Mouse (Mus musculus) T-helper 2 cell (primary cell): ENCODE data around the gene Crb1.
"Not testable (repeated sequence)": the region's sequence is repeated elsewhere in the genome, so short reads cannot be mapped to it uniquely, and the experiment has no call there.

Source experiments
- in situ Hi-C: fragments of 300-600 bp; cut with MboI, MseI; formaldehyde crosslinking; loops from one replicate; pipeline ENCODE4 v1.15.1; 2025; ENCODE audit warnings: high pct_unique_total_duplicates

Gene Crb1

DNA sequence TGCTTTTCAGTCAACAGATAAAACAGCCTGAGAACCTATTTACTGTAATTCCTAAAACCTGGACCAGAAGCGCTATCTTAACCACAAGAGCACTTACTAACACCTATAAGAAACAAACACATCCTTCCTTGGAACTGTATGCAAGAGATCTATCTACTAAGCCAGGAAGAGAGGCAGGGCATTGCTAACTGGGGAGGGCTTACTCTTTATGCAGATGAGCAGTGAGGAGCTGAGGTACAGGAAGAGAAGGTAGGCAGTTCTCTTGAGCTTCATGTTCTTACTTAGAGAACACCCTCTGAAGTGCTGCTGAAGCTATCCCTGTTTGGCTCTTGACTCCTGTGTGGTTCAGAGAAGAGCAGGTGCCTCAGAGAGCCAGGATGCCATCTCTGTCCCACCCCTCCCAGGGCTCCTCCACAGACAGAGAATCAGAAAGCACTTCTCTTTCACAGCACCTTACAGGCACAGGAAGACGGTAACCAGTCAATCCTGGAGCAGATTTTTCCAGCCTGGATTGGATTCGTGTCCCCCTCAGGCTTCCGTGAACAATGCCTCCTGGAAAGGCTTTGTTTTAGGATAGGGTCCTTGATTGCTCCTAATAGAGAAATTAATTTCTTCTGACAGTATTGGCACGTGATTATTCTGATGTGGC lies at the start of gene Crb1:
TSS of gene Crb1 (minus strand) at position 463 of the 649 bp plus-strand sequence.
- in situ Hi-C loops = no loop called here

DNA sequence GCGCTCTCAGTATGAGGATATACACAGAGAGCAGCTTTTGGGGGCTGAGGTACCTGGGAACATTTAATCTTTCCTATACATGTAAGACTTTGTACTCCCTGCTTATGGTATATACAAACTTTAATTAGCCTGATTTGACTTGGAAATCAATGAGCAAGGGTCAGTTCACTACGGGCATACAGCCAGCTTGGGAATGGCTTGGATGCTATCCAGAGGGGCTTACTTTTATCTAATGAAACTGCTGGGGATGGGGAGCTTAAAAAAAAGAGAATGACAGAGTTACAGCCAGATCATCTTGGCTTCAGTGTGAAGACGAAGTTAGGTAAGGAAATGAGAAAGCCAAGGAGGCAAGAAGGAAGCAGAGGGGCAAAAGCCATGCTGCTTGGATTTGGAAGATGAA lies 48.1 kb upstream of the Crb1 start:
- in situ Hi-C loops = loop anchor here (25.0 kb wide), 1 partner anchor 1338 kb away; no protein-coding TSS in a partner anchor

DNA sequence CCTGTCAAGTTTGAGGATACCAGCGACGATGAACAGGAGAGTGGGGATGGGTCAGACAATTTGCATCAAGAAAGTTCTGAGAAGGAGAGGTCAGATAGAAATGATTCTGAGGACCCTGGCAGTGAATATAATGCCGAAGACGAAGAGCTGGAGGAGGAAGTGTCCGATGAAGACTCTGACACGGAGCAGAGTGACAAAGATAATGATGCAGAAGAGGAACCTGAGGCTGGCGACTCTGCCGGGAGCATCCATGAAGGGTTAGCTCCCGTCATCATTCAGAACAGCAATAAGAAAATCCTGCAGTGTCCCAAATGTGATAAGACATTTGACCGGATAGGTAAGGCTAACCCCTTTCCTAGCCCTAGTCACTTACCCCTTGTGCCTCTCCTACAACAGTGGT lies 47.0 kb upstream of the Crb1 start:
- in situ Hi-C loops = no loop called here

DNA sequence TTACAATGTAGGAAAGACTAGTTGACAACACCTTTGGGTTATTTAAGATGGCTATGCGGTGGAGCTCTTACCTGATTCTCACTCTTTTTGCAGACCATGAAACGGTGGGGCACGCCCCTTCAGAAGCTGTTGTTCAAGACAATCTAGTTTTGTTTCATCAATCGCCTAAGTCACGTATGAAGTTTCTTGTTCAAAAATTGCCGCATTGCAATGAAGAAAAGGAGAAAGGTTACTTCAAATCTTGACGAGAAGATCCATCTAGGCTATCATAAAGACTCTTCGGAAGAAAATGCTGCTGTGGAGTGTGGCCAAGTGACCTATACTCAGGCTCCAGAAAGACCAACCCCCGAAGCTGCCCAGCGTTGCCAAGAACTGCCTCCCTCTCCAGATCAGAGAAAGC lies 46.0 kb upstream of the Crb1 start:
- in situ Hi-C loops = no loop called here

DNA sequence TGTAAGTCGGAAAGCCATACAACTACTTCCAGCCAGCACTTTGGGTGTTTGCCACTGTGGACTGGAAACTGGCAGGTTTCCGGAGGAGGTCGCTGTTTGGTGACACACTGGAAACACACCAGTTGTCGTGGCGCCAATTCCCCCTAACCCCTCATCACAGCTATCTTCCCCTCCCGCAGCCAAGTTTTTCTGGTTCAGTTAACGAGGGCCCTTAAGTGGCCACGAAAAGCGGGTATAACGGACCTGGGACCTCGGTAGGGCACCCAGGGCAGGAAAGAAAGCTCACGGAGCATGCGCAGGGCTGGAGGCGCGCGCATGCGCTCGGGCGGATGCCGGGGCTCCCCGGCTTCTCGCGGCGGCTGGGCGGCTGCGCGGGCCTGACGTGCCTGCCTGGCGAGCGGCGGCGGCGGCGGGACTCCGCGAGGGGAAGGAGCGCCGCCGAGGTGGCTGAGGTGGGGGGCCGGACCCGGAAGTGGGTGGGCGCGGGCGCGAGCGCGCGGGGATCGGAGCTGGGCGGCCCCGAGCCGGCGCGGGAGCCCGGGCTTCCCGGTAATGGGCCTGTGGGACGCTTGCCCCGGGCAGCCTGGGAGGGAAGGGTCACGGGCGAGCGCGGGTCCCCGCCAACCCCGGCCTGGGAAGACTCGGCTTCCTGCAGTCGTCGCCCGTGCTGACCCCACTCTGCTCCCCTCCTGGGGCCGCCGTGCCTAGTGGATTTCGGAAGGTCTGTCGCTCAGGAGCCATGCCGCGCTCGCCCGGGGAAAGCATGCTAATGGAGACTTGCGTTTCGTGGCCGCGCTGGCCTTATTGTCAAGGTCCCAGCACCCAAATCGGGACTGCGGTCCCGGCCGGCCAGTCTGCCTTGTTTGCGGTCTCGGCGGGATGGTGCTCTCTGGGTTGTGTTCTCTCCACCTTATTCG lies 45.2 kb upstream of the Crb1 start, which contains the start of gene Zbtb41:
TSS of gene Zbtb41 (plus strand) at position 414 of the 917 bp plus-strand sequence.
- in situ Hi-C loops = no loop called here

DNA sequence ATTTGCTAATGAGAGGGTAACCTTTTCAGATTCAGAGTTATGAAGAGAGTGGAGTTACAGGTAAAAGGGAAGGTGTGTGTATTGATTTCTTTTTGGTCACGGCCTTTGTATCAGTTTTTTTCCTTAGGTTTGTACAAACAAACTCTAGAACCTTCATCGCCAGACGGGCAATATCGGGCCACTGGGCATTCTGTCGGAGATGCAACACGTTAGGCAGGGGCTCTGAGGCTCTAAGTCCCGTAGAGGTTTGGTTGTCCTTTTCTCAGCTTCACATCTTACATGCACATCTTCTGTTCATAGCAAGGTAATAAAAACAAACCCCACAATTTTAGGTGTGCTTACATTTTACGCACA lies 44.6 kb upstream of the Crb1 start:
- in situ Hi-C loops = no loop called here

DNA sequence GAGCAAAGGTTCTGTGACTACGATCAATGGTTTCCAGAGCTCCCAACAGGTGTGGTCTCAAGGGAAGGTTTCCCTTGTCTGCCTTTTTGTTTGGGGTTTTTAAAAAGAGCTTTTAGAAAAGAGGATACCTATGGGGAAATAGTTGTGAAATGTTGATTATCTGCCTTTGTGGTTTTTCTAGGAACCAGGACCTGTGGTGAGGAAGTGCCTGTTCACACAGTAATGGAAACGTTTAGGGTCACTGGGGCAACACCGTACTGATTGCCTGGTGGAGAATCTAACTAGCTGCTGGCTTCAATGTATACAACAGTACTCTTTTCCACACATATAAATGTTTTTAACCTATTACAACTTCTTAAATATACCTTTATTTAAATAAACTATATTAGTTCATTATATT lies 36.6 kb upstream of the Crb1 start:
- in situ Hi-C loops = no loop called here

DNA sequence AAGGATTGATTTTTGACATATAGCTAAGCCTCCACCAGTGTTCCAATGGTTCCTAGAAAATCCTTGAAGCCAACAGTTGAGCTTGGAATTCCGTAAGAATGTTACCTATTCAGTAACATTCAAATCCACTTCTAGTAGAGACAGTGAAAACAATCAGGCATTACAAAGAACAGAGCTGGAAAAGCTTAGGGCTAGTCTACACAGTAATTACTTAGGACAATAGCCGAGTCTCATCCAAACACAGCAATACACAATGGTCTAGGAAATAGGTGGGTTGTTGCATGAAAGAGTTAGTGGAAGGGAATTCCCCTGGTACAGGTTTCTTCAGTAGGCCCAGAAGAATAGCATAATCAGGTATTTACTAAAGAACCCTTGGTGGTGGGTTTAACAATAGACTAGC lies 35.5 kb upstream of the Crb1 start:
- in situ Hi-C loops = not testable (repeated sequence)

DNA sequence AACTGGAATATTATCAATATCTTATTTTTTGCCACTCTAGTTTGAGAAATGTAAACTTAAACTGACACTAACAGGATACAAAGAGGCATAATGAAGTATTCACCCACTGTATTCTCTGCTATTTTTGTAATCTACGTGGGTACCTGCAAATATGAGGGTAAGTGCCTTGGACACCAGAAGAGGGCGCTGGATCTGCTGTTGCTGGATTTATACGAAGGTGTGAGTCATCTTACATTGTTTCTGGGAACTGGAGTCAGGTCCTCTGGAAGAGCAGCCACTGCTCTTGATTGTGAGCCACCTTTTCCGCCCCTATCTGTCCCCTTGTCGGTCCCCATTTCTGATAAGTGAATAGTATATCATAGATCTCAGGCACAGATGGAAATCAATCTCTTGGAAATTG lies 30.8 kb upstream of the Crb1 start:
- in situ Hi-C loops = no loop called here

DNA sequence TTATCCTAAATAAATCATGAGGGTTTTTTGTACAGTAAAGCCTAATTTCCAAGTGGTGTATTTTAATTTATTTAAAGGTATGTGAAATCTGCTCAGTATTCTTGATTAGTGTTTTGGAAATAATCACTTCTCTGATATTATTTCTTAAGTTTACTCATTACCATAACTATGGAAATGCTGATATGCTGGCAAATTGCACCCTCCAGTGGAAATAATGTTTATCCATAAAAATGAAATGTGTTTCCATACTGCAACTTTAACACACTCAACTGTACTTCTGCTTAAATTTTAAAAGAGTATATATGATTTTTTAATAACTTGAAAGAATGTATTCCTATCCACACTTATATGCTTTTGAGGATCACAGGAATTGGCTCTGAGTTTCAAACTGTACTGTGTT lies 28.9 kb upstream of the Crb1 start:
- in situ Hi-C loops = no loop called here

DNA sequence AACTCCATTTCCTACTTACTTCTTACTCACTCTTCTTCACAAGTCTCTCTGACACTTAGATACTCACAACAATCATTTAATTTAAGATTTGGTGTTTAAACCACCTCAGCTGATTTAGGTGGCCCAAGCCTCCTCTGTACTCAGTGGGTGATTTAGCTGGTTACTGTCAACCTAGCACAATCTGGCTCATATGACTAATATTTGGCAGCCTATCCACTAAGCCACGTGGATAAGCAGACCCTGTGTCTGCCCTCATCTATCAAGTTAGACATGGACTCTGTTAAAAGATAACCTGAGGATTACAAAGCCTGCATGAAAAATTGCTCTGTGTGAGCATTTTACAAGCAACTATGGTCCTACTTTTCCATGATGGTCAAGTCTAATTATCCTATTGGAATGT lies 19.7 kb upstream of the Crb1 start:
- in situ Hi-C loops = no loop called here

DNA sequence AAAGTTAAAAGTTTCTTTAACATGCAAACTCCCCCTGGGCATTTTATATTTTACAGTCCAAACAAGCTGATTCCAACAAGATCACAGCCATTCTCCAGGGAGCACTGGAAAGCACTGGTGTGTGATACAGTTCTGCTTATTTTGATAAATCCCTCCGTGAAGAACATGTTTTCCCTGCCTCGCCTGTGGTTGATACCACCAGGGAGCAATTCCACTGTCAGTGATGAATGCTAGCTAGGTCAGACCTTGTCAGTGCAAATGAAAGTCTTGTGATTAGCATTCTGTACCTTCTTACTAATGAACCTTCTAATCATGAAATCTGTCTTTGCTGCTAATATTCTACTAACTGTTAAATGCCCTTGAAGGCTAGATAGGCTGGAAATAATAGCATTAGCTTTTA lies 14.8 kb upstream of the Crb1 start:
- in situ Hi-C loops = no loop called here

DNA sequence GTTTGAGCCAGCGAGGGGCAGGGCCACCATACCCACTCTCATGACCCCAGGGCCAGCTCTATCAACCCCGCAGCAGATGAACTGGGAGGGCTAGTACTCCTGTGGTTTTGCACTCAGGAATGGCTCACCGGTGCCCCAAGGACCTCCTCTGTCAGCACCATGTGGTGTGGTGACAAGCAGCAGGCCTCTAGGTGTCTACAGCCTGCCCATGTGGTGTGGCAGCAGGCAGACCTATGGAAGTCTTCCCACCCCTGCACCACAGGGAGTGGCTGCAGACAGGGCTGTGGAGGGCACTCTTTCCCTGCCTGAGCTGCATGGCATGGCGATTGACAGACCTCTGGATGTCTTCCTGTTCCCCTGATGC lies 2.7 kb upstream of the Crb1 start:
- in situ Hi-C loops = no loop called here

DNA sequence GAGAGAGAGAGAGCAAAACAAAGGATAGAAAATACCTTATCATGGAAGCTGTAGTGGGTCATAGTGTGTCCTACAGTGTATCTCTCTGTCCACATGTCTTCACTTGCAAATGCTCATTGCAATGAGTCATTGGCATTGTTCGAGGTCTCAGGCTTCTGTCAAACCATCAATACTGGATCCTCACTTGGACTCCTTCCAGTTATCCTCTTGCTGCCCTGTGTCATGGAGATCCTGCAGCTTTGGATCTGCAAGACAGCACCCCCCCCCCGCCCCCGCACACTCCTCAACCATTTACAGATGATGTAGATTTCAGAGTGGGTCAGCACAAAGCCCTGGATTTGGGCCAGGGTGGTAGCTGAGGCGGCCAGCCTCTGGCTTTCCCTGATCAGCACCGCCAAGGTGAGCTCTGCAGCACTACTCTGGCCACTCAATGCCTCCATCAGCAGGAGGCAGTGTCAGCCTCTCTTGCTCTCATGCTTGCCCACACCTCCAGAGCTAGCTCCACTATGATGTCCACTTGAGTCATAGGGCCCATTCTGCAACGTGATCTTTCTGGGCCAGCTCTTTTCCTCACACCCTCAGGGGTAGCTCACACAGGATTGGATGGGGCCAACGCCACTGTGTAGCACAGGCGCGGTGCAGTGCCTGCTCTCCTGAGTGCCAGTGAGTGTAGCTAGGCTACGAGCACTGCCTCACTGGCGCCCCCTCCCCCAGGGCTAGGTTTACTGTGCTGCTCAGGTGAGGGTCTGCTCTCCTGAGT lies 2.1 kb upstream of the Crb1 start:
- in situ Hi-C loops = no loop called here

DNA sequence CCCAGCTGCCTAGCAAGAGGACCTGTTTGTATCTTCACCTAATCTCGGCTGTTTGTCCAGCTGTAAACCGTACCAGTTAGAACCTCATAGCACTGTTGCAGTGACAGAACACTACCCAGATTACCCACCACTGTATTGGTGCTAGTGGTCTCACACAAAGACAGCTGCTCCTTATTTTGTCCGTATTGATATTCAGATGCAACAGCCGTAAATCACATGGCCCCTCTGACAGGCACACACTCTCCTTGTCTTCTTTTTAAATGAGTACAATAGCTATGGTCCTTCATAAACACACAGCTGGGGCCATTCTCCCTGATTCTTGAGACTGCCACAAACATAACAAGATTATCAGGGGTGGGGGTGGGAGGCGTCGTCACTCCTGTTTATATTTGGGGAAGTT lies 1.0 kb downstream of the Crb1 start:
- in situ Hi-C loops = no loop called here

DNA sequence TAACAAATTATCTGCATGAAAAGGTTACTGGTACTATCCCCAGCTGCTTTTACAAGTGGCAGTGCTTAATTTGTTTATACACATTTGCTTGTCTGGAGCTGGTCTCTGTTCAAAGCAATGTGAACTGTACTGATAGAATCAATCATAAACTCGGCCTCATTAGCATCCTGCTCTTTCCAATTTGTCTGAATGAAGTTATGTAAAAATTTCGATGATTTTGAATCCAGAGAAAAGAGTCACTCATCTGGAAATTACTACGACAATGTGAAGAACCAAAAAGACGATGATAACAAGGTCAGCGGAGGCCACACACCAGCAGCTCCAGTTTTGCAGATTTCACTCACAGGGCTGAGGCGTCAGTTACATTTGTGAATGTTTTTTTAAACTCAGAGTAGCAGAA lies 5.6 kb downstream of the Crb1 start:
- in situ Hi-C loops = no loop called here

DNA sequence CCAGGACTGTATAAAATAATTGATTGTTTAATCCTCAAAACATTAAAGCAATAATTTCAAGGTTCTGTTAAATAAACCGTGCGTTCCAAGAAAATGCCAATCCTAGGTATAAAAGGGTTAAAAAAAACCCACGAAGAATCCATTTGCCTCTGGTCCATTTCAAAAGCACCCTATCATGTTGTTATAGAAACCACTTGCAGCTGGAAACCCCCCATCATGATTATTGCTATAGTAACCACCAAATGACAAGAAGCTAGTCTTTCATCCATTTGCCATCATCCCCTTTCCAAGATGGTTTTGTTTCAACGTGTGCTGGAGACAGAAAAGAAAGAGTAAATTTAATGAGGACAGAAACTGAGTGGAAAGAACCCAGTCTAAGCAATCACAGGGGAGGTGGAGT lies 28.3 kb downstream of the Crb1 start:
- in situ Hi-C loops = no loop called here

DNA sequence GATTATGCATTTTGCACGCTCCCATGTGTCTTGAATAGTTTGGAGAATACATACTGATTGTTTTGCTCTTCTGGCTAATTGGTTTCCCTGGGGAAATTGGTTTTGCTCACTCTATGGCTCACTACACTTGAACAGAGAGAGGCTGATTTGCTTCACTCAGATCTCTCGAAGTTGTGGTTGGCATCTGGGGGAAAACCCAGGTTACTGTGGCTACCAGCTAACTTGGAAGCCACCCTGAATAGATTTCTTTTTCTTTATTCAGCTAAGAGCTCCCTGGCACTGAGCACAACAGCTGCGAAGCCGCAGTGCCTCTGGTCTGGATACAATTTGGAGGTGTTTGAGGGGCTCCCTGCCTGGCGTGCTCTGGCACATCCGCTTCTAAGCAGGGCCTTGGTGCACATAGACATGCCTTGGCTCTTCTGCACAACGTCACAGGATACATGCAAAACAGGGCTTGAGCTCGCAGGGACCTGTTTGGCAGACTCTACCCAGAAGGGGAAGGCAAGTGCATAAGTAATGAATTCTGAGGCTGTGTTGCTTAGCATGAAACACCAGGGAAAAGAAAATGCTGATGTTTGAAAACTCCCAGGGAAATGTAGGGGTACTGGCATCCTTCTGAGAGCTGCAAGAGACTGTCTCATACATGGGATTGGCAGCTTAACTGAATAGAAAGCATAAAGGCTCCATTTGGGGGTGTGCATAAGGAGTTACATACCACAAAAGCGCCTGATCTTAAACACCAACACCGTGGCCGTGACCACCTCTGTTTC lies 30.1 kb downstream of the Crb1 start:
- in situ Hi-C loops = no loop called here

DNA sequence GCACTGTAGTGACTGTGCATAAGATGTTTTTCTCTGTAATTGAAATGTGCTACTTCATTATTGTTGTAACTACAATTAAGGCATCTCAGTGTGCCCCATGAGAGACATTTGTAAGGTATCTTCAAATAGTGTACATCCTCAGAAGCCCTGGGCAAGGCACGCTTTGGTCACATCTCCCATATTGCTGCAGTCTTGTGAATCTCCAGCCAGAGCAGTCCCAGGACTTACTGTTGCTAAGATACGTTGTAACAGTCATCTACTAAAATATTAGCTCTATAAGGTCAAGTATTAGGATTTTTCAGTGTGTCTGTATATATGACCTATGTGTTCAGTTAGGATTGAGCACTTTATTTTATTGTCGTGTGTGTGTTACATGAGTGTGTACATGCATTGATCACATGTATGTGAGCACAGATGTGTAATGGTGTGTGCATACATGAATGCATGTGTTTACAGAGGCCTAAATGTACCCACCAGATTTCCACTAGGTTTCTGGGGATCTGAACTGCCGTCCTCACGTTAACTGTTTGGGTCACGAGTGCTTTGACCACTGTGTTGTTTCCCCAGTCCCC lies 30.8 kb downstream of the Crb1 start:
- in situ Hi-C loops = no loop called here

DNA sequence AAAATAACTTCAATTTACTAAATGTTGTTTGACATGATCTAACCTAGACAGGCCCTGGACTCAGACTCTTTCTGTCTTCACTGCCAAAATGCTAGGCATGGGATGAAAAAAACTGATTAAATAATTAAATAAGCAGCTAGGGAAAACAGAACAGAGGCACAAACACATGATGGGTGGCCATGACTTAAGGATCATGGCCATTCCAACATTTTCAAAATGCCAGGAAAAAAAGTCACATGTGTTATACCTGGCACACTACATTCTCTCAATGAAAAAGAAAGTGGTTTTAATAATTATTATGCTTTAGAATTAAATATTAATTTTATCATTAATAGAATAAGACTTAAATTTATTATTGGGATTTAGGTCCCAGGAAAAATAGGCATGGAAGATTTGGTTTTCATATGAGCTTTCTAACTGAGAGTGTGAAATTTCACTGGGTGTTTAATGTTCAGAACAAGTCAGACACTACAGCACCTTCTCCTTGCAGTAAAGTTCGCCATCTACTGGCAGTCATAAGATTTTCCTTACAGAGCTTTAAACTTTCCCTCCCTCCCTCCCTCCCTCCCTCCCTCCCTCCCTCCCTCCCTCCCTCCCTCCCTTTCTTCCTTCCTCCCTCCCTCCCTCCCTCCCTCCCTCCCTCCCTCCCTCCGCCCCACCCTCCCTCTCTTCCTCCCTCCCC lies 36.6 kb downstream of the Crb1 start:
- in situ Hi-C loops = no loop called here

DNA sequence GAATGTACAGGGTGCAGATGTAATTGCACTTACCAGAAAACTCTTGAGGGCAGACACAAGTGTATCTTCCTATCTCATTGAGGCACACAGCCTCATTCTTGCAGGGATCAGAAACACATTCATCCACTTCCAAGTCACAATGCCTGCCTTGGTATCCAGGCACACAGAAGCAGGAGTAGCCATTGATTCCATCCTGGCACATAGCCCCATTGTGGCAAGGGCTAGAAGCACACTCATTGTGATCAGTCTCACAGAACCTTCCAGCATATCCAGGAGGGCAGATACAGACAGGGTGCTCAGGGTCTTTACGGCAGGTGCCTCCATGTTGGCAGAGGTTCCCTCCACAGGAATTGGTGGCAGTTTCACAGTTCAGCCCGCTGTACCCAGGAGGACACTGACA lies 39.9 kb downstream of the Crb1 start:
- in situ Hi-C loops = no loop called here
